Mouse (Mus musculus): ENCODE data around the gene Atp1b4. TPM values are rescaled to one million over a fixed set of nuclear protein-coding genes. Genes with fewer than 3 reads are reported as not detected.
"Not testable (repeated sequence)": the region's sequence is repeated elsewhere in the genome, so short reads cannot be mapped to it uniquely, and the experiment has no call there.

Gene Atp1b4
- polyA plus RNA-seq (2015; fragmentation: Nextera tagmentation; extraction: Ambion mirVana) = 0.04 and 0.08 TPM in 2 replicates

- WGBS = 72% methylated on average over 8 of the region's 8 CpGs
- Histone ChIP-seq H3K27me3 (replicated peaks) (no peaks in the 10 kb centered on the region), H3K4me3 (no peak within 1 kb of the TSS), H3K9me3 (no peaks in the 10 kb centered on the region), H3K36me3 (no peaks in the 10 kb centered on the region), H3K4me2 (no peak within 1 kb of the TSS), H3K4me1 (peaks cover 4% of the 10 kb centered on the region; the same call in 1 of the 2 replicates), H3K27ac (replicated peaks) (no peak within 1 kb of the TSS), H3K9ac (no peak within 1 kb of the TSS)
- ATAC-seq (ENCODE audit: extremely low read depth, insufficient number of reproducible peaks, low FRiP score, low TSS enrichment) = no peak
These were observed at the start of gene Atp1b4 for GRCm38 (mm10) chrX:38315884-38316283. Gene Atp1b4, plus strand, starts transcription at chrX:38316184.

GRCm38 (mm10) chrX:38308597-38308996 lies 7.4 kb upstream of the Atp1b4 start:
- ATAC-seq (ENCODE audit: extremely low read depth, insufficient number of reproducible peaks, low FRiP score, low TSS enrichment) = no peak
- no peaks in the 10 kb centered on the region for H3K27me3 ChIP-seq (replicated peaks)
- no peaks in the 10 kb centered on the region for H3K36me3 ChIP-seq
- H3K4me2 ChIP-seq = no peak overlapping the region
- no peak overlapping the region for H3K27ac ChIP-seq (replicated peaks)
- WGBS = 54% methylated on average over 4 of the region's 4 CpGs
- no peaks in the 10 kb centered on the region for H3K9me3 ChIP-seq
- no peak overlapping the region for H3K4me3 ChIP-seq
- no peaks in the 10 kb centered on the region for H3K4me1 ChIP-seq
- no peak overlapping the region for H3K9ac ChIP-seq

GRCm38 (mm10) chrX:38311054-38311453 lies 4.9 kb upstream of the Atp1b4 start:
- H3K4me3 ChIP-seq = no peak overlapping the region
- no peak for ATAC-seq (ENCODE audit: extremely low read depth, insufficient number of reproducible peaks, low FRiP score, low TSS enrichment)
- 71% methylated on average over 2 of the region's 2 CpGs for WGBS
- H3K36me3 ChIP-seq = no peaks in the 10 kb centered on the region
- no peak overlapping the region for H3K9ac ChIP-seq
- H3K4me2 ChIP-seq = no peak overlapping the region
- H3K9me3 ChIP-seq = no peaks in the 10 kb centered on the region
- no peaks in the 10 kb centered on the region for H3K4me1 ChIP-seq
- no peaks in the 10 kb centered on the region for H3K27me3 ChIP-seq (replicated peaks)
- H3K27ac ChIP-seq (replicated peaks) = no peak overlapping the region

GRCm38 (mm10) chrX:38312910-38313625 lies 2.9 kb upstream of the Atp1b4 start:
- Histone ChIP-seq H3K4me2 (no peak overlapping the region), H3K9me3 (no peaks in the 10 kb centered on the region)
- 69% methylated on average over 9 of the region's 9 CpGs for whole genome bisulfite sequencing

GRCm38 (mm10) chrX:38313626-38314210 lies 2.3 kb upstream of the Atp1b4 start:
- Histone ChIP-seq H3K9ac (no peak overlapping the region), H3K4me2 (no peak overlapping the region), H3K36me3 (no peaks in the 10 kb centered on the region), H3K9me3 (no peaks in the 10 kb centered on the region), H3K4me1 (0 out of 2 replicates have a peak, but pooled peaks cover 4% of the 10 kb centered on the region), H3K27ac (replicated peaks) (no peak overlapping the region), H3K4me3 (no peak overlapping the region), H3K27me3 (replicated peaks) (no peaks in the 10 kb centered on the region)
- WGBS = 74% methylated on average over 6 of the region's 6 CpGs
- no peak for ATAC-seq (ENCODE audit: extremely low read depth, insufficient number of reproducible peaks, low FRiP score, low TSS enrichment)

More at GRCm38 (mm10) chrX:38312910-38313625, 2.9 kb upstream of the Atp1b4 start:
- Histone ChIP-seq H3K4me3 (no peak overlapping the region), H3K36me3 (no peaks in the 10 kb centered on the region), H3K27ac (replicated peaks) (no peak overlapping the region), H3K27me3 (replicated peaks) (no peaks in the 10 kb centered on the region), H3K9ac (no peak overlapping the region), H3K4me1 (0 out of 2 replicates have a peak, but pooled peaks cover 4% of the 10 kb centered on the region)
- no peak for ATAC-seq (ENCODE audit: extremely low read depth, insufficient number of reproducible peaks, low FRiP score, low TSS enrichment)

GRCm38 (mm10) chrX:38330695-38331406 lies 14.9 kb downstream of the Atp1b4 start:
- WGBS = 73% methylated on average over 4 of the region's 4 CpGs
- H3K27me3 ChIP-seq (replicated peaks) = no peaks in the 10 kb centered on the region
- H3K27ac ChIP-seq (replicated peaks) = no peak overlapping the region
- H3K4me1 ChIP-seq = no peaks in the 10 kb centered on the region
- no peaks in the 10 kb centered on the region for H3K9me3 ChIP-seq
- no peak for ATAC-seq (ENCODE audit: extremely low read depth, insufficient number of reproducible peaks, low FRiP score, low TSS enrichment)
- no peak overlapping the region for H3K4me2 ChIP-seq
- no peaks in the 10 kb centered on the region for H3K36me3 ChIP-seq
- H3K4me3 ChIP-seq = no peak overlapping the region
- no peak overlapping the region for H3K9ac ChIP-seq

- Histone ChIP-seq H3K9ac (no peak overlapping the region), H3K36me3 (no peaks in the 10 kb centered on the region), H3K27me3 (replicated peaks) (no peaks in the 10 kb centered on the region), H3K4me2 (no peak overlapping the region), H3K4me1 (no peaks in the 10 kb centered on the region), H3K9me3 (no peaks in the 10 kb centered on the region), H3K4me3 (no peak overlapping the region), H3K27ac (replicated peaks) (no peak overlapping the region)
- ATAC-seq (ENCODE audit: extremely low read depth, insufficient number of reproducible peaks, low FRiP score, low TSS enrichment) = no peak
- WGBS = 44% methylated on average over 8 of the region's 8 CpGs
These were observed 18.6 kb downstream of the Atp1b4 start for GRCm38 (mm10) chrX:38334329-38335279.

GRCm38 (mm10) chrX:38362016-38362415 lies 46.0 kb downstream of the Atp1b4 start:
- Histone ChIP-seq H3K4me2 (no peak overlapping the region), H3K27ac (replicated peaks) (no peak overlapping the region), H3K4me1 (no peaks in the 10 kb centered on the region), H3K9ac (no peak overlapping the region), H3K9me3 (no peaks in the 10 kb centered on the region), H3K4me3 (no peak overlapping the region), H3K27me3 (replicated peaks) (no peaks in the 10 kb centered on the region), H3K36me3 (no peaks in the 10 kb centered on the region)
- WGBS = 68% methylated on average over 8 of the region's 8 CpGs
- ATAC-seq (ENCODE audit: extremely low read depth, insufficient number of reproducible peaks, low FRiP score, low TSS enrichment) = no peak

GRCm38 (mm10) chrX:38364621-38365020 lies 48.6 kb downstream of the Atp1b4 start:
- H3K27ac ChIP-seq (replicated peaks); H3K9ac ChIP-seq; H3K9me3 ChIP-seq; H3K4me2 ChIP-seq; H3K36me3 ChIP-seq; H3K4me3 ChIP-seq; ATAC-seq (ENCODE audit: extremely low read depth, insufficient number of reproducible peaks, low FRiP score, low TSS enrichment); H3K4me1 ChIP-seq; H3K27me3 ChIP-seq (replicated peaks): not testable (repeated sequence)
- 46% methylated on average over 1 of the region's 1 CpGs for WGBS

- ATAC-seq (ENCODE audit: extremely low read depth, insufficient number of reproducible peaks, low FRiP score, low TSS enrichment); H3K4me3 ChIP-seq; H3K36me3 ChIP-seq; H3K27ac ChIP-seq (replicated peaks); H3K4me1 ChIP-seq; H3K27me3 ChIP-seq (replicated peaks); H3K4me2 ChIP-seq; H3K9ac ChIP-seq; H3K9me3 ChIP-seq: not testable (repeated sequence)
- WGBS = 61% methylated on average over 1 of the region's 1 CpGs
These were observed 57.2 kb downstream of the Atp1b4 start for GRCm38 (mm10) chrX:38373169-38373568.

All from heart, embryonic 13.5 days (tissue).